10 mouse cellular contexts compared by ENCODE assay signal in the genomic region with DNA sequence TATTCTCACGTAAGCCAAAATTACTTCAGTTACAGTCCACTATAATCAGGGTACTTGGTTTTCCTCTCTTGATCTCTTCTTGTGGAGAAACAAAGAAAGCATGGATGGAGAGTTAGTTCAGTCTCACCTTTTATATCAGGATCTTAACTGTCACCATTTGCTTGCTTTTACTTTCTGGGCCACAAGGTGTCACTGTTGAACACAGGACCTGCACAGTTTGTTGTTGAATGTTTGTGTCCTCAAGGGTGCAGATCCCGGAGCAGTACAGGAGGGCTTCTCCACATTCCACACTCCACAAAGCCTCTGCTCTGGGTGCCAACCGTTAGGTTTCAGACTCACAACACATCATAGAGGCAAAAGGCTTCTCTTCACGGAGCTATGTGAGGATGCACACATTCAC.
DNase-seq lines count a peak whose midpoint lies in the region; ATAC-seq and TF ChIP-seq lines count a peak whose summit lies in the region.
"Had no signal": no experiment of that assay in that cellular context is flagged by ENCODE, and none has a peak within 500 bp of the region (broad histone marks: within the 10 kb centered on the region; RNA-seq: fewer than 3 reads in every experiment).

No protein-coding gene starts in this region.

- H3K27me3 ChIP-seq in liver, adult 2 months (ENCODE audit: control insufficient read depth, insufficient read depth, low read length): no peaks in the 10 kb centered on the region
- no peaks in the 10 kb centered on the region; the same call in 1 of the 2 replicates for H3K27me3 ChIP-seq in liver, embryonic 11.5 days (replicated peaks; ENCODE audit: control insufficient read depth, insufficient read depth, low read length)
- H3K27me3 ChIP-seq in Patski: peaks cover 26% of the 10 kb centered on the region
- 0 out of 2 replicates have a peak, but pooled peaks cover 5% of the 10 kb centered on the region for H3K27me3 ChIP-seq in forebrain, embryonic 12.5 days
- H3K27me3 ChIP-seq: midbrain, embryonic 12.5 days had no signal

- H3K4me3 ChIP-seq in liver, adult 2 months (ENCODE audit: insufficient read depth, low read depth, low read length): no peak overlapping the region
- no peak overlapping the region for H3K4me3 ChIP-seq in liver, embryonic 11.5 days (ENCODE audit: low read depth, low read length)
- no peak overlapping the region for H3K4me3 ChIP-seq in forebrain, embryonic 12.5 days (replicated peaks)
- H3K4me3 ChIP-seq: erythroblast, embryonic 14.5 days; midbrain, embryonic 12.5 days had no signal

- CTCF ChIA-PET in Patski (lab: Charles Lee): no interaction called here

- POLR2A ChIA-PET in Patski (lab: Charles Lee): no interaction called here

- H3K9me3 ChIP-seq in liver, embryonic 11.5 days (ENCODE audit: control insufficient read depth, low read length): peaks cover 4% of the 10 kb centered on the region; the same call in 1 of the 2 replicates
- peaks cover 5% of the 10 kb centered on the region; the same call in 1 of the 2 replicates for H3K9me3 ChIP-seq in forebrain, embryonic 12.5 days

- DNase-seq in cerebellum, postnatal 14 days: peak; percentile 30 to 42
- no peak for DNase-seq in cerebellum, adult 11 months
- DNase-seq in liver, adult 2 months (ENCODE audit: extremely low read depth, low read depth, low spot score): peak; percentile 7
- DNase-seq in liver, embryonic 11.5 days (ENCODE audit: low spot score): no peak
- no peak for DNase-seq in Patski (ENCODE audit: low read depth, low spot score)
- peak; percentile 9 for DNase-seq in lung, postnatal 25 days (ENCODE audit: low spot score)

- WGBS in liver, adult 2 months: 69% methylated on average over 4 of the region's 4 CpGs
- 68% methylated on average over 4 of the region's 4 CpGs for WGBS in liver, embryonic 11.5 days
- WGBS in forebrain, embryonic 12.5 days: 71% methylated on average over 4 of the region's 4 CpGs

- no peak for ATAC-seq in liver, embryonic 11.5 days (replicated peaks; ENCODE audit: low FRiP score)
- no peak for ATAC-seq in Patski
- ATAC-seq in forebrain, embryonic 12.5 days (ENCODE audit: low FRiP score): no peak
- ATAC-seq in megakaryocyte, adult 5-6 weeks (ENCODE audit: poor library complexity, severe bottlenecking): no peak

- H3K4me1 ChIP-seq in liver, adult 2 months (ENCODE audit: control insufficient read depth, insufficient read depth, low read length): no peaks in the 10 kb centered on the region
- H3K4me1 ChIP-seq in liver, embryonic 11.5 days (replicated peaks; ENCODE audit: control insufficient read depth, insufficient read depth, low read length): no peaks in the 10 kb centered on the region
- 0 out of 2 replicates have a peak, but pooled peaks cover under 1% of the 10 kb centered on the region for H3K4me1 ChIP-seq in forebrain, embryonic 12.5 days
- H3K4me1 ChIP-seq: midbrain, embryonic 12.5 days had no signal

- H3K9ac ChIP-seq in liver, adult 2 months (ENCODE audit: low read depth, low read length): no peak overlapping the region
- H3K9ac ChIP-seq in liver, embryonic 11.5 days (ENCODE audit: low read depth, low read length): no peak overlapping the region
- H3K9ac ChIP-seq in forebrain, embryonic 12.5 days: no peak overlapping the region
- H3K9ac ChIP-seq: midbrain, embryonic 12.5 days had no signal

- in situ Hi-C loops in Patski (cut with MboI; ENCODE audit: low pct_unique_long_range_greater_than_20kb): no loop called here

- no peaks in the 10 kb centered on the region for H3K36me3 ChIP-seq in liver, adult 2 months (ENCODE audit: control insufficient read depth, insufficient read depth, low read length)
- no peaks in the 10 kb centered on the region for H3K36me3 ChIP-seq in liver, embryonic 11.5 days (ENCODE audit: control insufficient read depth, insufficient read depth, low read length)
- no peaks in the 10 kb centered on the region for H3K36me3 ChIP-seq in forebrain, embryonic 12.5 days (replicated peaks)
- H3K36me3 ChIP-seq: midbrain, embryonic 12.5 days had no signal

- no peak for TF ChIP-seq POLR2A in liver, adult 2 months (IDR thresholded peaks at IDR 0.05; ENCODE audit: extremely low read depth, insufficient read depth, low read length)

- H3K4me2 ChIP-seq in liver, embryonic 11.5 days: no peak overlapping the region
- H3K4me2 ChIP-seq in forebrain, embryonic 12.5 days: no peak overlapping the region
- H3K4me2 ChIP-seq: midbrain, embryonic 12.5 days had no signal

- H3K79me2 ChIP-seq in liver, adult 2 months (ENCODE audit: control insufficient read depth, insufficient read depth, low read length): no peaks in the 10 kb centered on the region

- H3K27ac ChIP-seq in liver, adult 2 months (replicated peaks; ENCODE audit: insufficient read depth, low read depth, low read length): no peak overlapping the region
- no peak overlapping the region for H3K27ac ChIP-seq in liver, embryonic 11.5 days (ENCODE audit: low read depth, low read length)
- H3K27ac ChIP-seq in forebrain, embryonic 12.5 days: no peak overlapping the region
- H3K27ac ChIP-seq: midbrain, embryonic 12.5 days had no signal

- peak; percentile 42 for TF ChIP-seq CTCF in liver, adult 2 months (IDR thresholded peaks at IDR 0.05; ENCODE audit: low read depth, low read length)
- peak; percentile 57 for TF ChIP-seq CTCF in Patski (IDR thresholded peaks at IDR 0.05)

Comparison
In these comparisons a context has a peak if more than half of its experiments do, and no peak if none do; other contexts are left out.
1. DNase-seq: peak in cerebellum, postnatal 14 days (2 of 2), liver, adult 2 months (single experiment) and lung, postnatal 25 days (single experiment); none in cerebellum, adult 11 months (single experiment), liver, embryonic 11.5 days (single experiment) and Patski (single experiment).